Mouse (Mus musculus) gastrocnemius, postnatal 36 days (tissue): ENCODE results near the gene Fgfr2. TPM values are rescaled to one million over a fixed set of nuclear protein-coding genes. Genes with fewer than 3 reads are reported as not detected.
A peak's percentile ranks its signal among the peaks of the same experiment; 100 is the strongest.

Experiments used
- DNase-seq, 2 experiments: peaks; one replicate each; pipeline ENCODE4 v3.0.0; 2022
- intact Hi-C: fragments of 180-260 bp; cut with DNase I; formaldehyde crosslinking; loops from one replicate; pipeline ENCODE4 v1.15.1; 2025
- total RNA-seq, 2 experiments: library from RNA; stranded (reverse); gene quantifications; 2 replicates each; pipeline ENCODE4 v1.2.3; 2021

Gene Fgfr2
- total RNA-seq, 2 experiments from 2014 or later, result 0.28 to 0.49 TPM

GRCm38 (mm10) chr7:132991240-132991900 lies 131.8 kb downstream of the Fgfr2 start:
- intact Hi-C loops, result loop anchor here (5.0 kb wide), 1 partner anchor 44 kb away; no protein-coding TSS in a partner anchor
- DNase-seq, result no peak

GRCm38 (mm10) chr7:132989839-132990238 lies 133.3 kb downstream of the Fgfr2 start:
- intact Hi-C loops, result loop anchor here (5.0 kb wide), 1 partner anchor 43 kb away; no protein-coding TSS in a partner anchor
- DNase-seq, result no peak

- DNase-seq, result no peak
- intact Hi-C loops, result no loop called here
These were observed 140.5 kb downstream of the Fgfr2 start for GRCm38 (mm10) chr7:132982639-132983038.

DNA sequence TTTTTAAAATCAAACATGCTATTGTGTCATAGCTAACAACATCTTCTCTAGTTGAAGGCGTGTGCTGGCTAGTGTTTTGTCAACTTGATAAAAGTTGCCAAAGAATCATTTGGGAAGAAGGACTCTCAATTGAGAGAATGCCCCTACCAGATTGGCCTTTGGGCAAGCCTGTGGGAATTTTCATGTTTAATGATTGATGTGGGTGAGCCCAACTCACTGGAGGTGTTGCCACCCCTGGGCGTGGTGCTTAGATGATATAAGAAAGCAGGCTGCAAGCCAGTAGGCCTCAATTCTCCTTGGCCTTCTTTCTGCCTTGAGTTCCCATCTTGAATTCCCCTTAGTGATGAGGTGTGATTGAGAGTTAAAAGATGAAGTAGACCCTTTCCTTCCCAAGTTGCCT lies 145.2 kb downstream of the Fgfr2 start:
- intact Hi-C loops, result no loop called here
- DNase-seq, result no peak

DNA sequence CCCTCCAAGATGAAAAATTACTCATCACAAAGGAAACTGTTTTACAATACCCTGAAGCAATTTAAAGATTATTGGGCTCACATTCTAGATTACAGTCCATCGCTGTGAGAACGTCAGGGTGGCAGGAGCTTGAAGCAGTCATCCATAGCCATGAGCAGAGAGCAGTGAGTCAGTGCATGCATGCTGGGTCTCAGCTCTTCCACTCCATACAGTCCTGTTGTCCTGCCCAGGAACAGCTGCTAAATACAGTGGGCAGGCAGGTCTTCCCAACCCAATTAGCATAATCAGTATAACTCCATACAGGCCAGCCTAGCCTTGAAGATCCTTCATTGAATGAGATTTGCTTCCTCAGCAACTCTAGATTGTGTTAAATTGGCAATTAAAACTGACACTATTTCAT lies 147.1 kb downstream of the Fgfr2 start:
- DNase-seq, result no peak
- intact Hi-C loops, result no loop called here

DNA sequence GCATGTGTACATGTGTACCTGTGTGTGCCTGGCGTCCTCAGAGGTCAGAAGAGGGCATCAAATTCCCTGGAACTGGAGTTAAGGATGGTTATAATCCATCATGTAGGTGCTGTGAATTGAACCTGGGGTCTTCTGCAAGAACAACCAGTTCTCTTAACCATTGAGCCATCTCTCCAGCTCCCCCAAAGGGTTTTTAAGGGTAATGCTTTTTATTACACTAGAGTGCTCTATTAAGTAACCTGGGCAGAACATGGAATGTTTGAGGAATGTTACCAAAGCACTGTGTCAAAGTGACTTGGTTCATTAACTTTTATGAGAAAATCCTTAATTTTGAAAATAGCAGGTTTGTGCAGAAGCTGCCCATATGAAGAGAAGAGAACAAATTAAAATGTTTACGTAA lies 151.1 kb downstream of the Fgfr2 start:
- intact Hi-C loops, result no loop called here
- no peak for DNase-seq

GRCm38 (mm10) chr7:132965707-132966106 lies 157.4 kb downstream of the Fgfr2 start:
- DNase-seq, result no peak
- intact Hi-C loops, result no loop called here

- intact Hi-C loops, result no loop called here
- DNase-seq, result no peak
These were observed 158.8 kb downstream of the Fgfr2 start for GRCm38 (mm10) chr7:132964395-132964794.

DNA sequence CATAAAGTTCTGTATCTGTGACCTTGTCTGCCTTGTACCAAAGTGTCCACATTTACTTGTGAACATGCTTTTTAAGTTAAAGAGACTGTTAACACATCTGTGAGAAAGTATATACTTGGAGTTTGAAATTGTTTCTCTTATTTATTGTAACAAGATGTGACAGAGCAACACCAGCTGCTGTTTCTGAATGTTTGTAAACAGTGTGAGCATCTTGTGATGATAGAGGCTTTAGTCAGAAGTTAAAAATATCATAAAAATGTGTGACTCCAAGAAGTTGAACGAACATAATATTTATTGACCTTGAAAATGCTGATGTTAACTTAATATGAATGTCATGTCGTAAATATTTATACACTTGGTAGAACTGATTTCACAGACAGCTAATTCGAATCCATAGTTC lies 172.5 kb downstream of the Fgfr2 start:
- DNase-seq, result no peak
- intact Hi-C loops, result no loop called here

DNA sequence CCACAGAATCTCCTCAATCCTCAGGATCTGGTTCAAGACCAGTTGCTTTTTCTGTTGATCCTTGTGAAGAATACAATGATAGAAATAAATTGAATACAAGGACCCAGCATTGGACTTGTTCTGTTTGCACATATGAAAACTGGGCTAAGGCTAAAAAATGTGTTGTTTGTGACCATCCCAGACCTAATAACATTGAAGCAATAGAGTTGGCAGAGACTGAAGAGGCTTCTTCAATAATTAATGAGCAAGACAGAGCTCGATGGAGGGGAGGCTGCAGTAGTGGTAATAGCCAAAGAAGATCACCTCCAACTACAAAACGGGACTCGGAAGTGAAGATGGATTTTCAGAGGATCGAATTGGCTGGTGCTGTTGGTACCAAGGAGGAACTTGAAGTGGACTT lies 173.2 kb downstream of the Fgfr2 start:
- intact Hi-C loops, result loop anchor here (5.0 kb wide), 1 partner anchor 42 kb away; no protein-coding TSS in a partner anchor
- DNase-seq, result no peak

- no peak for DNase-seq
- intact Hi-C loops, result no loop called here
These were observed 182.6 kb downstream of the Fgfr2 start for GRCm38 (mm10) chr7:132940569-132940968.

DNA sequence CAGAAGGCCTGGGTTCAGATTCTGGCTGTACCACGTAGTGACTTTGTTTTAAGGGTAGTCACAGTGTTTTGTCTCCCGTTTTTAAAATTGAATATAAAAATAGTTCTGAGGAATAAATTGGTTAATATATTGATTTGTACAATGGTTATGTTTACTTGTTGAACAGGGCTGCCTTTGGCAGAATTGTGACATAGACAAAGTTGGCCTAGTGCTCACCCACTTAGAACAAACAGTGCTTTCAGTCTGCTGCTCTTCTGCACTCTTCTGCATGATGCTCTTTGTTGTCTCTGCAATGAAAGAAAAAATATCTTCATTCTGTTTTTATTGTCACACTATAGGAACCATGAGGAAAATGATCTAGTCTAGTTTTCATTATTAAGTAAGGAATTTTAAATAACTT lies 184.0 kb downstream of the Fgfr2 start:
- no peak for DNase-seq
- intact Hi-C loops, result loop anchor here (10.0 kb wide), 1 partner anchor 186 kb away; the partner anchor contains the start of genes Ctbp2 and Fgfr2

DNA sequence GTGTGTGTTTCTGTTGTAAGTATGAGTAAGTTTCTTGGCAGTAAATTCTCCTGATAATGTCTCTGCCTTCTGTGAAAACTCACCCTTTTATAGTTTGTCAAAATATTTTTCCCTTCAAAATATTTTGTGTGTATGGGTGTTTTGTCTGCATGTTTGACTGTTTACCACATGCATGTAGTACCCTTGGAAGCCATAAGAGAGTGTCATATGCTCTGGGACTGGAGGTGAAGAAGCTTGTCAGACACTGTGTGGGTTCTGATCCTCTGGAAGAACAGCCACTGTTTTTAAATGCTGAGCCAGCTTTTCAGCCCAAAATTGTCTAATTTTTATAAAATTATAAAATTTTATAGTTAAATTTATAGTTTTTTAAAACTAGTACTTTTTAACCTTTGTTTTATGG lies 188.4 kb downstream of the Fgfr2 start:
- DNase-seq, result no peak
- intact Hi-C loops, result loop anchor here (5.0 to 10.0 kb wide), 2 partner anchors 63 to 190 kb away; partner anchors contain the start of genes Ctbp2 and Fgfr2

GRCm38 (mm10) chr7:132933331-132933730 lies 189.8 kb downstream of the Fgfr2 start:
- no peak for DNase-seq
- intact Hi-C loops, result loop anchor here (5.0 to 10.0 kb wide), 2 partner anchors 64 to 191 kb away; partner anchors contain the start of genes Ctbp2 and Fgfr2

- peak; percentile 49 to 65 for DNase-seq
- intact Hi-C loops, result loop anchor here (5.0 to 10.0 kb wide), 2 partner anchors 66 to 193 kb away; partner anchors contain the start of genes Ctbp2 and Fgfr2
These were observed 191.4 kb downstream of the Fgfr2 start for GRCm38 (mm10) chr7:132931560-132932351.

DNA sequence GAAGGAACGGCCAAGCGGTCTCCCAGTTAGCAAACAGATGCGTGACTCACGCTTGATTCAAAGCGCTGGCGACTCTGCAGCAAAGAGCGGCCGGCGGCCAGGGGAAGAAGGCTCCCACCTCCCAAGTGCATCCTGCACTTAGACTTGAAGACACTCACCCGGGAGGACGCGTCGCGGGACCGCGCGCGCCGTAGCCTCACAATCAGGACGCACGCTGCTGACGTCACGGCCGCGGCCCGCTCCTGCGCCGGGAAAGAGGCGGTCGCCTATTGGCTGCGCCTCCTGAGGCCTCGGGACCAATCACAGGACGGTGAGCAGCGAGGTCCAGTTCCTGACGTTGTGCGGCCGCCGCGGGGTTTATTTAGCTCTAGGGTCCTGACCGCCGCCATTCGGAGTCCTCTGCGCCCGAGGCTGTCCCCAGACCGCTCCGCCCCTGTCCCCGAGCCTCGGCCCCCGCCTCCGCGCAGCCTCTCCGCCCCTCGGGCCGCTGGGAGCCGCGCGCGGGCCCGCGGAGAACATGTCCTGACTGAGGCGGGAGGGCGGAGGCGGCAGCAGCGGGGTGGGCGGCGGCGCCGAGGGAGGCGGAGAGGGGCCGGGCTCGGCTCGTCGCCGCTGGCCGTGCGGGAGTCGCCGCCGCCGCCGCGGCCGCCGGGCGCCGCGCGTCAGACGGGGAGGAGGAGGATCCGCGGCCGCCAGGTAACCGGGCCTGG lies 192.1 kb downstream of the Fgfr2 start, which contains the start of gene Zranb1:
TSS of gene Zranb1 (plus strand) at position 293 of the 710 bp plus-strand sequence.
- intact Hi-C loops, result loop anchor here (5.0 to 10.0 kb wide), 2 partner anchors 66 to 194 kb away; partner anchors contain the start of genes Ctbp2 and Fgfr2
- peak; percentile 97 to 98 for DNase-seq

GRCm38 (mm10) chr7:132930055-132930454 lies 193.1 kb downstream of the Fgfr2 start:
- intact Hi-C loops, result loop anchor here (5.0 to 10.0 kb wide), 2 partner anchors 67 to 195 kb away; partner anchors contain the start of genes Ctbp2 and Fgfr2
- DNase-seq, result no peak

DNA sequence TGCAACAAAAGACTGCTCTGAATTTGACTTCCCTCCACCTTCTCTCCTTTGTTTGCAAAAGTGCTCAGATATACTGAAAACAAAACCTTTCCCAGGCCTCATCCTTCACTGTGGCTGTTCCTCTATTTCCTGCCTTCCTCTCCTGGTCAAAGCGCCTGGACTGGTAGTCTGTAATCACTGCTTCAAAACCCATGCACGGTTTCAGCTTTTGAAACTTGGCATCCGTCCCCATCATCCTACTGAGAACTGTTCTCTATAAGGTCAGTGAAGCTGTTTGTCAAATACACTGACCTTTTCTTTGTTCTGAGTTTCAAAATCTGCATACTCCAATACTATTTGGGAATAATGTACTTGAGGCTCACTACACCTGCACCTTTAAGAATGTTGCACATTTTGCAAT lies 195.9 kb downstream of the Fgfr2 start:
- intact Hi-C loops, result no loop called here
- DNase-seq, result no peak

- intact Hi-C loops, result no loop called here
- no peak for DNase-seq
These were observed 197.9 kb downstream of the Fgfr2 start for GRCm38 (mm10) chr7:132925227-132925626.

- no peak for DNase-seq
- intact Hi-C loops, result no loop called here
These were observed 201.2 kb downstream of the Fgfr2 start for GRCm38 (mm10) chr7:132921971-132922370.
